Mouse (Mus musculus) lung, postnatal 0 days (tissue): ENCODE results near the gene Gatd1. TPM values are rescaled to one million over a fixed set of nuclear protein-coding genes. Genes with fewer than 3 reads are reported as not detected.
"Not testable (repeated sequence)": the region's sequence is repeated elsewhere in the genome, so short reads cannot be mapped to it uniquely, and the experiment has no call there.

Experiments
- ATAC-seq: fragments of 200-750 bp; cut with Nextera tagmentation; 2 replicates; pipeline ENCODE4 v1.8.0; 2017; ENCODE audit warnings: moderate library complexity
- DNase-seq: peaks from one replicate; pipeline ENCODE4 v3.0.0-alpha.2; 2016; ENCODE audit warnings: low spot score
- H3K27ac ChIP-seq: fragments of 300-500 bp; sonication (generic); 2 replicates; pipeline ENCODE4 v1.5.1; 2014; ENCODE audit warnings: antibody characterized with exemption, mild to moderate bottlenecking, low read length, mixed read lengths
- H3K27me3 ChIP-seq: fragments of 300-500 bp; sonication (generic); replicated peaks from 2 replicates; pipeline ENCODE4 v1.6.1; 2014; ENCODE audit warnings: low read length, mixed read lengths; ENCODE audit not compliant: insufficient read depth
- H3K36me3 ChIP-seq: fragments of 300-500 bp; sonication (generic); 2 replicates; pipeline ENCODE4 v1.6.1; 2014; ENCODE audit warnings: low read length, mixed read lengths; ENCODE audit not compliant: insufficient read depth
- H3K4me1 ChIP-seq: fragments of 300-500 bp; sonication (generic); 2 replicates; pipeline ENCODE4 v1.6.1; 2014; ENCODE audit warnings: antibody characterized with exemption, low read depth, low read length, mixed read lengths; ENCODE audit not compliant: insufficient read depth
- H3K4me2 ChIP-seq: fragments of 300-500 bp; sonication (generic); replicated peaks from 2 replicates; pipeline ENCODE4 v1.6.1; 2014; ENCODE audit warnings: low read depth, mild to moderate bottlenecking, low read length, moderate library complexity, mixed read lengths
- H3K4me3 ChIP-seq: fragments of 300-500 bp; sonication (generic); 2 replicates; pipeline ENCODE4 v1.5.1; 2014; ENCODE audit warnings: low read depth, low read length
- H3K9ac ChIP-seq: fragments of 300-500 bp; sonication (generic); replicated peaks from 2 replicates; pipeline ENCODE4 v1.6.1; 2014; ENCODE audit warnings: low read depth, mild to moderate bottlenecking
- H3K9me3 ChIP-seq: fragments of 300-500 bp; sonication (generic); 2 replicates; pipeline ENCODE4 v1.6.1; 2016; ENCODE audit warnings: low read length, mixed read lengths
- CTCF ChIP-seq: IDR thresholded peaks from 2 replicates; pipeline ENCODE4 v1.5.1; 2016; ENCODE audit warnings: antibody characterized with exemption, mild to moderate bottlenecking
- EP300 ChIP-seq: IDR thresholded peaks from 2 replicates; pipeline ENCODE4 v1.6.1; 2016; ENCODE audit warnings: antibody characterized with exemption, mild to moderate bottlenecking, control low read depth
- WGBS: fragments of 180-500 bp; shearing (Covaris S2); extraction: QIAGEN DNeasy Blood & Tissue Kit; methylation state at CpG from one replicate; pipeline ENCODE4 v1.1.7; 2014; 5-methylcytosine and 5-hydroxymethylcytosine counted together
- polyA plus RNA-seq: library from polyadenylated mRNA; unstranded; fragments of >200 nt; fragmentation: Nextera tagmentation; extraction: Ambion mirVana; gene quantifications from 2 replicates; pipeline ENCODE4 v1.2.1, GENCODE M21; 2015

Gene Gatd1
- polyA plus RNA-seq, 1 experiment from 2014 or later: 52.3 TPM

- DNase-seq: peak; percentile 98
- H3K9me3 ChIP-seq: no peaks in the 10 kb centered on the region
- H3K9ac ChIP-seq: peak within 1 kb of the TSS; percentile 84
- H3K4me2 ChIP-seq: peak within 1 kb of the TSS; percentile 82
- peak within 1 kb of the TSS; percentile 99 for H3K27ac ChIP-seq
- H3K4me3 ChIP-seq: peak within 1 kb of the TSS; percentile 69
- peaks cover 22% of the 10 kb centered on the region for H3K36me3 ChIP-seq
- peaks cover 19% of the 10 kb centered on the region for H3K4me1 ChIP-seq
- no peak for TF ChIP-seq EP300
- TF ChIP-seq CTCF: peak; percentile 32; the same call in 1 of the 2 replicates
- H3K27me3 ChIP-seq: no peaks in the 10 kb centered on the region
- under 1% methylated on average over 45 of the region's 45 CpGs for WGBS
- peak; percentile 88 for ATAC-seq
These were observed 41.1 kb upstream of the Gatd1 start, which contains the start of gene Pnpla2 for GRCm38 (mm10) chr7:141454967-141455551. TSS of gene Pnpla2 (plus strand) at chr7:141455198.

GRCm38 (mm10) chr7:141453636-141454035 is 39.7 kb upstream of the Gatd1 start:
- H3K9me3 ChIP-seq: no peaks in the 10 kb centered on the region
- H3K27me3 ChIP-seq: no peaks in the 10 kb centered on the region
- no peak overlapping the region for H3K4me3 ChIP-seq
- H3K27ac ChIP-seq: peak overlapping the region; percentile 99; the same call in 1 of the 2 replicates
- ATAC-seq (no peak), DNase-seq (peak; percentile 60)
- peaks cover 11% of the 10 kb centered on the region for H3K36me3 ChIP-seq
- H3K4me1 ChIP-seq: peaks cover 16% of the 10 kb centered on the region; the same call in 1 of the 2 replicates
- no peak overlapping the region for H3K9ac ChIP-seq
- 29% methylated on average over 2 of the region's 2 CpGs for WGBS
- no peak for TF ChIP-seq EP300
- TF ChIP-seq CTCF: no peak
- no peak overlapping the region for H3K4me2 ChIP-seq

- Histone ChIP-seq H3K27me3 (no peaks in the 10 kb centered on the region), H3K9me3 (no peaks in the 10 kb centered on the region), H3K4me1 (peaks cover 14% of the 10 kb centered on the region; the same call in 1 of the 2 replicates), H3K9ac (no peak overlapping the region), H3K4me2 (no peak overlapping the region), H3K36me3 (no peaks in the 10 kb centered on the region), H3K27ac (no peak overlapping the region), H3K4me3 (no peak overlapping the region)
- no peak for ATAC-seq
- TF ChIP-seq CTCF (no peak), EP300 (no peak)
- DNase-seq: no peak
These were observed 38.0 kb upstream of the Gatd1 start for GRCm38 (mm10) chr7:141451928-141452327.

- Histone ChIP-seq H3K9ac (peak within 1 kb of the TSS; percentile 76), H3K9me3 (no peaks in the 10 kb centered on the region), H3K4me2 (peak within 1 kb of the TSS; percentile 68), H3K4me1 (peaks cover 8% of the 10 kb centered on the region), H3K27ac (peak within 1 kb of the TSS; percentile 79), H3K4me3 (peak within 1 kb of the TSS; percentile 72), H3K36me3 (no peaks in the 10 kb centered on the region), H3K27me3 (no peaks in the 10 kb centered on the region)
- ATAC-seq (peak; percentile 94), DNase-seq (peak; percentile 97)
- under 1% methylated on average over 57 of the region's 63 CpGs for WGBS
- peak; percentile 70 for TF ChIP-seq EP300
- TF ChIP-seq CTCF: peak; percentile 20; the same call in 1 of the 2 replicates
These were observed 33.4 kb upstream of the Gatd1 start, which contains the start of gene Rplp2 for GRCm38 (mm10) chr7:141447110-141447991. TSS of gene Rplp2 (plus strand) at chr7:141447370.

GRCm38 (mm10) chr7:141446374-141446773 is 32.4 kb upstream of the Gatd1 start:
- not testable (repeated sequence) for H3K9ac ChIP-seq, H3K9me3 ChIP-seq, H3K36me3 ChIP-seq, H3K4me1 ChIP-seq, H3K27me3 ChIP-seq, H3K27ac ChIP-seq, ATAC-seq, H3K4me2 ChIP-seq, DNase-seq, H3K4me3 ChIP-seq
- whole genome bisulfite sequencing: 70% methylated on average over 3 of the region's 3 CpGs

GRCm38 (mm10) chr7:141443828-141444237 is 29.9 kb upstream of the Gatd1 start, which contains the start of gene Pidd1:
TSS of gene Pidd1 (minus strand) at chr7:141444025.
- H3K4me2 ChIP-seq: peak within 1 kb of the TSS; percentile 71
- WGBS: under 1% methylated on average over 25 of the region's 25 CpGs
- H3K4me1 ChIP-seq: peaks cover 12% of the 10 kb centered on the region
- peak within 1 kb of the TSS; percentile 34 for H3K4me3 ChIP-seq
- no peaks in the 10 kb centered on the region for H3K27me3 ChIP-seq
- peak; percentile 89 for DNase-seq
- H3K9me3 ChIP-seq: no peaks in the 10 kb centered on the region
- TF ChIP-seq EP300: no peak
- TF ChIP-seq CTCF: no peak
- H3K27ac ChIP-seq: peak within 1 kb of the TSS; percentile 4; the same call in 1 of the 2 replicates
- no peaks in the 10 kb centered on the region for H3K36me3 ChIP-seq
- ATAC-seq: peak; percentile 48
- no peak within 1 kb of the TSS; the same call in 1 of the 2 replicates for H3K9ac ChIP-seq
